Mouse (Mus musculus): ENCODE measurements around the gene Cyb561d2. TPM values are rescaled to one million over a fixed set of nuclear protein-coding genes. Genes with fewer than 3 reads are reported as not detected.

Gene Cyb561d2
- total and polyA plus RNA-seq, 2 experiments from 2014 or later = 52.9 to 69.3 TPM

DNA sequence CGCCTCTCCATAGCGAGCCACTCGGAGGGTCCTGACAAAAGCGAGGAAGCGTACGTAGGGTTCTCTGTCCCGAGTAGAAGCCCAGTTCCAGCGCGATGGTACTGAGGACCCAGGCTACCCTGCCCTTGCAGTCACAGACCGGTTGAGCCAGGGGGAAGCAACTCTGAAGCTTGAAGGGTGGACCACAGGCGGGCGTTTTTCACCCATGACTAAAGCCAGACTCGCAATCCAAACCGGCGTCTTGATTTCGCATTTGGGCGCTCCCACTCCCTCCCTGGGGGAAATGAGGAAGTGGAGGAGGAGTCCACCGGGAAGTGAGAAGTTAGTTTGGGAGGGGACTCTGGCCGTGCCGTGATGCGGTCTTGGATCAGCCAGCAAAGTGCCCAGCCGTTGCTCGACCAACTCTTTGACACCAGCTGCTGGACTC is 13.1 kb upstream of the Cyb561d2 start:
- Histone ChIP-seq H3K4me1 (ENCODE audit: insufficient read depth, low read length) (peaks cover 31% of the 10 kb centered on the region), H3K27me3 (ENCODE audit: insufficient read depth, low read length) (0 out of 2 replicates have a peak, but pooled peaks cover 7% of the 10 kb centered on the region), H3K4me2 (ENCODE audit: low read depth, low read length) (peak overlapping the region; percentile 68), H3K36me3 (ENCODE audit: insufficient read depth, low read length) (peaks cover 31% of the 10 kb centered on the region), H3K9me3 (ENCODE audit: low read length) (no peaks in the 10 kb centered on the region), H3K27ac (peak overlapping the region; percentile 74), H3K9ac (replicated peaks; ENCODE audit: low read length) (peak overlapping the region; percentile 64), H3K4me3 (ENCODE audit: low read length) (peak overlapping the region; percentile 64)
- no peak for ATAC-seq
- DNase-seq (ENCODE audit: low spot score) = peak; percentile 57
- WGBS = under 1% methylated on average over 23 of the region's 23 CpGs
- TF ChIP-seq CTCF (IDR thresholded peaks at IDR 0.05; ENCODE audit: low read depth) = peak; percentile 21; the same call in 1 of the 2 replicates

DNA sequence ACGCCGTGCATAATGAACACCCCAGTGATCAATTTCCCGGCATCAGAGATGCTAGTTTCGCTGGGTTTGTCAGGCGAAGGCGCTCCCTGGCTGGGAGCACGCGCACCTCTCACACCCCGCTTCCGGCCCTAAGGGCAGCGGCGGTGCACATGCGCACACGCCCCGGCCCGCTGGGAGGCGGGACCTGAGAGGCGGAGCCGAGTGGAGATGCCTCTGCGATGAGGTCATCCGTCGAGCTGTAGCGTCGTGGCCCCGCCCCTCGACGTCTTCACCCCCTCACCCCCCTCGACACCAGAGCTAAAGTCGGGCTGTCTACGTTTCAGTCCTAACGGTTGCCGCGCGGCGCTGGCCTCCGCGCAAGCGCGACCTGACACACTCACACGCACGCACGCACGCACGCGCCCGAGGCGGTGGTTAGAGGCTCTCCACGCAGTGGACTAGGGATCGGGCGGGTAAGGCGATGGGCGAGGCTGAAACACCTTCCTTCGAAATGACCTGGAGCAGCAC is 12.4 kb upstream of the Cyb561d2 start:
- H3K27ac ChIP-seq = peak overlapping the region; percentile 74
- H3K36me3 ChIP-seq (ENCODE audit: insufficient read depth, low read length) = peaks cover 25% of the 10 kb centered on the region
- H3K9ac ChIP-seq (replicated peaks; ENCODE audit: low read length) = peak overlapping the region; percentile 66
- H3K4me1 ChIP-seq (ENCODE audit: insufficient read depth, low read length) = peaks cover 31% of the 10 kb centered on the region
- H3K4me3 ChIP-seq (ENCODE audit: low read length) = peak overlapping the region; percentile 64
- H3K27me3 ChIP-seq (ENCODE audit: insufficient read depth, low read length) = 0 out of 2 replicates have a peak, but pooled peaks cover 7% of the 10 kb centered on the region
- H3K4me2 ChIP-seq (ENCODE audit: low read depth, low read length) = peak overlapping the region; percentile 68
- ATAC-seq = peak; percentile 96
- H3K9me3 ChIP-seq (ENCODE audit: low read length) = no peaks in the 10 kb centered on the region
- peak; percentile 40; the same call in 1 of the 2 replicates for TF ChIP-seq CTCF (IDR thresholded peaks at IDR 0.05; ENCODE audit: low read depth)
- WGBS = 0% methylated on average over 50 of the region's 53 CpGs
- DNase-seq (ENCODE audit: low spot score) = peak; percentile 99

DNA sequence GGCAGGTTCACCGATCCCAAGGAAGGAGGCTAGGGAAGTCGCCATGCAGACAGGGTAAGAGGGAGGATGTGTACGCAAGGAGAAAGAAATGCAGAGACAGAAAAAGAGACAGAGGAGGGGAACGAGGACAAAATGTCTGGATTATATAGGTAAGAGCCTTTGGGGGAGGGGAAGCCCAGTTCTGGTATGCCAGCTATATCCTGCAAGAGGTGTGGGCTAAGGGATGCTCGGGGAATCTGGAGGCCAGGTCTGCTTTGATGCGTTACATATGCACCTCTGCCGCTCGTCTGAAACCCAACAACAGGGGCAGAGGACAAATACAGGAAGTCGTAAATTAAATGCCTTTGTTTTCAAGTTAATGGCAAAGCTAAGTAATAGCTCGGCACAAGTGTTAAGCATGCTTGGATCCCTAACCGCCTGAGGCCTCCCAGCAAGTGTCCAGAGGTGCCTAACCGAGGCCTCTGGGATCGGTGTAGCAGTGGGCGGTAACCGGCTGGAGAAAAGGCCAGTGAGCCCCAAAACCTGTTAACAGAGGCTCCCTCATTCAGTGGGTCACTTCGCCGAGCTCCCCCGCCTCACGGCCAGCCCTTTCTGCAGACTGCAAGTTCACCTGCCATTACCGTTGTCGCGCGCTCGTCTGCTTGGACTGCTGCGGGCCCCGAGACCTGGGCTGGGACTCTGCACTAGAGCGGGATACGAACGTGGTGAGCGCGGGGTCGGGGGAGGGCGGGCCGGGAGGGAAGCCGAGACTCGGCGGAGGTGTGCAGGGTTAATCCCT is 11.7 kb upstream of the Cyb561d2 start:
- Histone ChIP-seq H3K27me3 (ENCODE audit: insufficient read depth, low read length) (0 out of 2 replicates have a peak, but pooled peaks cover 7% of the 10 kb centered on the region), H3K4me1 (ENCODE audit: insufficient read depth, low read length) (peaks cover 31% of the 10 kb centered on the region), H3K4me3 (ENCODE audit: low read length) (peak overlapping the region; percentile 64), H3K36me3 (ENCODE audit: insufficient read depth, low read length) (peaks cover 18% of the 10 kb centered on the region), H3K27ac (peak overlapping the region; percentile 74), H3K4me2 (ENCODE audit: low read depth, low read length) (peak overlapping the region; percentile 68), H3K9ac (replicated peaks; ENCODE audit: low read length) (peak overlapping the region; percentile 66), H3K9me3 (ENCODE audit: low read length) (no peaks in the 10 kb centered on the region)
- WGBS = 10% methylated on average over 37 of the region's 37 CpGs
- DNase-seq (ENCODE audit: low spot score) = no peak
- ATAC-seq = peak; percentile 1; the same call in 1 of the 2 replicates
- no peak for TF ChIP-seq CTCF (IDR thresholded peaks at IDR 0.05; ENCODE audit: low read depth)

DNA sequence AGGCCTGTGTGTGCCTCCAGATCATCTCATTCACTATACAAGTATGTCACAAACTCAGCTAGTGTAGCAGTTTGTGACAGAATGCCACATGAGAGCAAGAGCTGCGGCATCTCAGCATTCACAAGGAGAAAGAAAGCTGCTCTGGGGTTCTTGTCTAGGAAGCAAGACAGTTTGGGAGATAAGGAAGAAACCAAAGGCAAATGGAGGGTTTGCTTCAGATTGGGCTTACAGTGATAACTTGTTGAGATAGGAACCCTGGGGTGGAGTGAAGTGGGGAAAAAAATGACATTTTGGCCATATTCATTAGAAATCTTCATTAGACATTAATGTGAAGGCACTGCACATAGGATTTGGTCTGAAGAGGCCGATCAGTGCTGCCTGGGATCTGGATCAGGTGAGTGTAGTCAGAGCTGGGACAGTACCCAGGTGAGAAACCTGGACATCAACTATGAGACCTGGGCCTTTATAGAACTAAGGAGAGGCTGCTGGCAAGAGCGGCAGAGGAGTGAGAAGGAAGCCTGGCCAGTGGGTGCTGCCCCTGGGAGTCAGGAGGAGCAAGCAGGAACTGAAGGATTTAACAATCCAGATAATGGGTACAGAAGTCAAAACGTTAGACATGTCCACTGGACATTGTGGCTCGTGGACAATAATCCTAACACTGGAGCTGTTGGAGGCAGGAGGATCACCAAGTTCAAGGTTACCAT is 10.8 kb upstream of the Cyb561d2 start:
- Histone ChIP-seq H3K4me1 (ENCODE audit: insufficient read depth, low read length) (peaks cover 31% of the 10 kb centered on the region), H3K4me2 (ENCODE audit: low read depth, low read length) (no peak overlapping the region; the same call in 1 of the 2 replicates), H3K36me3 (ENCODE audit: insufficient read depth, low read length) (peaks cover 9% of the 10 kb centered on the region), H3K4me3 (ENCODE audit: low read length) (no peak overlapping the region), H3K27ac (no peak overlapping the region), H3K9ac (replicated peaks; ENCODE audit: low read length) (no peak overlapping the region), H3K9me3 (ENCODE audit: low read length) (no peaks in the 10 kb centered on the region), H3K27me3 (ENCODE audit: insufficient read depth, low read length) (0 out of 2 replicates have a peak, but pooled peaks cover 7% of the 10 kb centered on the region)
- 86% methylated on average over 5 of the region's 5 CpGs for WGBS
- DNase-seq (ENCODE audit: low spot score) (no peak), ATAC-seq (no peak)
- TF ChIP-seq CTCF (IDR thresholded peaks at IDR 0.05; ENCODE audit: low read depth) = no peak

DNA sequence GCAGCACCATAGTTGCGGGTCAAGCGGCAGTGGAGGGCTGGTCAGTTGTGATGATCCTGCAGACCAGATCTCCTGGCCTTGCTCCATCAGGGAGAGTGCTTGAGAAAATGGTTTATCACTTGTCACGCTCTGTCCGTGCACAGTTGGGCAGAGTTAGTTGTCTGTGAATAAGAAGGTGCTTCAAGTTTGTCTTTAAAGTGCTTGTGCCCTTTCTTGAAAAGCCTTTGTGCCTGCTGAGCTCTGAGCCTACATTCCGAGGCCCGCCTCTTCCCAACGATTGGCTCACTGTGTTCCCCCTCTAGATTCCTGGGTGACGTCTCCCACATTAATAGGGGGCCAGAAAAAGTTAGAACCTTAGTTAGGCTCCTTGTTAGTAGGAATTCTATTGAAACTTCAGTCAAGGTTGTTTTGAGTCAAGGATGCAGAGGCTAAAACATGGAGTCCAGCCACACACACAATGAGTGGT is 9.9 kb upstream of the Cyb561d2 start:
- ATAC-seq (no peak), DNase-seq (ENCODE audit: low spot score) (no peak)
- Histone ChIP-seq H3K4me2 (ENCODE audit: low read depth, low read length) (peak overlapping the region; percentile 58), H3K4me1 (ENCODE audit: insufficient read depth, low read length) (peaks cover 40% of the 10 kb centered on the region), H3K36me3 (ENCODE audit: insufficient read depth, low read length) (peaks cover under 1% of the 10 kb centered on the region; the same call in 1 of the 2 replicates), H3K9ac (replicated peaks; ENCODE audit: low read length) (peak overlapping the region; percentile 31), H3K4me3 (ENCODE audit: low read length) (peak overlapping the region; percentile 29), H3K27me3 (ENCODE audit: insufficient read depth, low read length) (0 out of 2 replicates have a peak, but pooled peaks cover 7% of the 10 kb centered on the region), H3K9me3 (ENCODE audit: low read length) (no peaks in the 10 kb centered on the region), H3K27ac (peak overlapping the region; percentile 23; the same call in 1 of the 2 replicates)
- TF ChIP-seq CTCF (IDR thresholded peaks at IDR 0.05; ENCODE audit: low read depth) = no peak
- WGBS = 19% methylated on average over 8 of the region's 8 CpGs

DNA sequence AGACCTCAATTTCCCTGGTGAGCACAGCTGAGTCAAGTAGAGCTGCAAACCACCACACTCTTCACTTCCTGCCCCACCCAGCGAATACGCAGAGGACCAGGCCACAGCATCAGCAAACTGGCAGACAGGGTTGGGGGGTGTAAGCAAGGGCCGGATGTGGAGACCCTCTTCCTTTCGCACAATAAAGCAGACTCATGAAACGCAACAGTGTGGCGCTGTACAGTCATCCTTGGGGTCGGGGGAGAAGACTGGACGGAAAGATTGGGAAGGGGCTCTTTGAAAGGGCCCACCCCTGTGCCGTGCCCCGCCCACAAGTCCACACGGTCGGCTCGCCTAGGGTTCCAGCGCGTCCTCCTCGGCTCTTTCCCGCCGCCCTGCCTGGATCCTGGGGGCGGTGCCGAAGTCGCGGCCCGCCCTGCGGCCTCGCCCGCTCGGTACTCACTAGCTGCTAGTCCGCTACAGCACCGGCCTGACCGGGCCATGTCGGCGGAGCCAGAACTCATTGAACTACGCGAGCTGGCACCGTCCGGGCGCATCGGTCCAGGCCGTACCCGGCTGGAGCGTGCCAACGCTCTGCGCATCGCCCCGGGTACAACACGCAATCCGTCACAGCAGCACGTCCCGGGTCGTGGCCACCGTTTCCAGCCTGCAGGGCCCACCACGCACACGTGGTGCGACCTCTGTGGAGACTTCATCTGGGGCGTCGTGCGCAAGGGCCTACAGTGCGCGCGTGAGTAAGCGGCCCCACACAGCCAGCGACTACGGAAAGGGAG is 9.3 kb upstream of the Cyb561d2 start, which contains the start of gene Rassf1:
Gene Rassf1, plus strand, starts transcription at position 439 of the 773 bp plus-strand sequence.
- Histone ChIP-seq H3K4me3 (ENCODE audit: low read length) (peak within 1 kb of the TSS; percentile 29), H3K4me2 (ENCODE audit: low read depth, low read length) (peak within 1 kb of the TSS; percentile 58), H3K9ac (replicated peaks; ENCODE audit: low read length) (peak within 1 kb of the TSS; percentile 31), H3K27ac (peak within 1 kb of the TSS; percentile 23; the same call in 1 of the 2 replicates), H3K27me3 (ENCODE audit: insufficient read depth, low read length) (0 out of 2 replicates have a peak, but pooled peaks cover 7% of the 10 kb centered on the region), H3K36me3 (ENCODE audit: insufficient read depth, low read length) (no peaks in the 10 kb centered on the region), H3K4me1 (ENCODE audit: insufficient read depth, low read length) (peaks cover 38% of the 10 kb centered on the region), H3K9me3 (ENCODE audit: low read length) (no peaks in the 10 kb centered on the region)
- ATAC-seq = no peak
- 5% methylated on average over 63 of the region's 63 CpGs for WGBS
- TF ChIP-seq CTCF (IDR thresholded peaks at IDR 0.05; ENCODE audit: low read depth) = no peak; the same call in 1 of the 2 replicates
- peak; percentile 39 for DNase-seq (ENCODE audit: low spot score)

Measured in hindbrain, postnatal 0 days (tissue).